ENCODE assay signal across 18 mouse cellular contexts in genomic region chr19:50614013-50614412, GRCm38 (mm10).
DNase-seq lines count a peak whose midpoint lies in the region; ATAC-seq lines count a peak whose summit lies in the region.
"Had no signal": no experiment of that assay in that cellular context is flagged by ENCODE, and none has a peak within 500 bp of the region (broad histone marks: within the 10 kb centered on the region; RNA-seq: fewer than 3 reads in every experiment).

No protein-coding gene starts in this region.

- ATAC-seq in heart, embryonic 13.5 days (ENCODE audit: extremely low read depth, insufficient number of reproducible peaks, low FRiP score, low TSS enrichment): no peak
- no peak for ATAC-seq in kidney, embryonic 14.5 days (ENCODE audit: low FRiP score, low TSS enrichment)
- ATAC-seq in limb, embryonic 13.5 days (ENCODE audit: low FRiP score, low read depth): no peak
- ATAC-seq: forebrain, embryonic 16.5 days; hindbrain, embryonic 16.5 days had no signal

- H3K27ac ChIP-seq in heart, embryonic 13.5 days (replicated peaks): no peak overlapping the region
- H3K27ac ChIP-seq in kidney, embryonic 14.5 days (ENCODE audit: low read depth, low read length): no peak overlapping the region
- H3K27ac ChIP-seq in embryonic facial prominence, embryonic 10.5 days (replicated peaks): no peak overlapping the region
- no peak overlapping the region for H3K27ac ChIP-seq in limb, embryonic 13.5 days
- H3K27ac ChIP-seq: macrophage; midbrain, embryonic 12.5 days had no signal

- intact Hi-C loops in left cerebral cortex, postnatal 36 days (cut with DNase I): no loop called here

- peak overlapping the region; percentile 37 for H3K4me2 ChIP-seq in heart, embryonic 13.5 days
- H3K4me2 ChIP-seq in kidney, embryonic 14.5 days (replicated peaks; ENCODE audit: low read depth, low read length): no peak overlapping the region
- H3K4me2 ChIP-seq in limb, embryonic 13.5 days (replicated peaks): peak overlapping the region; percentile 34
- H3K4me2 ChIP-seq: midbrain, embryonic 12.5 days had no signal

- no peak overlapping the region for H3K9ac ChIP-seq in heart, embryonic 13.5 days
- no peak overlapping the region for H3K9ac ChIP-seq in kidney, embryonic 14.5 days (ENCODE audit: low read depth, low read length)
- no peak overlapping the region for H3K9ac ChIP-seq in limb, embryonic 13.5 days
- H3K9ac ChIP-seq: midbrain, embryonic 12.5 days had no signal

- no peaks in the 10 kb centered on the region for H3K4me1 ChIP-seq in heart, embryonic 13.5 days
- H3K4me1 ChIP-seq in kidney, embryonic 14.5 days (ENCODE audit: control insufficient read depth, insufficient read depth, low read length): no peaks in the 10 kb centered on the region
- no peaks in the 10 kb centered on the region for H3K4me1 ChIP-seq in embryonic facial prominence, embryonic 10.5 days
- H3K4me1 ChIP-seq in limb, embryonic 13.5 days: peaks cover 15% of the 10 kb centered on the region

- H3K4me3 ChIP-seq in heart, embryonic 13.5 days: no peak overlapping the region
- H3K4me3 ChIP-seq in kidney, embryonic 14.5 days (ENCODE audit: low read length): no peak overlapping the region
- H3K4me3 ChIP-seq in embryonic facial prominence, embryonic 10.5 days: 0 out of 2 replicates have a peak overlapping the region, but pooled peaks have one; percentile 3
- H3K4me3 ChIP-seq in limb, embryonic 13.5 days: no peak overlapping the region
- H3K4me3 ChIP-seq: midbrain, embryonic 12.5 days; myocyte had no signal

- H3K27me3 ChIP-seq in heart, embryonic 13.5 days (replicated peaks): no peaks in the 10 kb centered on the region
- H3K27me3 ChIP-seq in kidney, embryonic 14.5 days (ENCODE audit: control insufficient read depth, insufficient read depth, low read length): no peaks in the 10 kb centered on the region
- H3K27me3 ChIP-seq in embryonic facial prominence, embryonic 10.5 days (replicated peaks; ENCODE audit: low read depth, poor library complexity, severe bottlenecking): no peaks in the 10 kb centered on the region
- H3K27me3 ChIP-seq in limb, embryonic 13.5 days: peaks cover 6% of the 10 kb centered on the region; the same call in 1 of the 2 replicates
- H3K27me3 ChIP-seq: midbrain, embryonic 12.5 days had no signal

- 26% methylated on average over 9 of the region's 9 CpGs for WGBS in heart, embryonic 13.5 days
- 38% methylated on average over 9 of the region's 9 CpGs for WGBS in kidney, embryonic 14.5 days
- WGBS in embryonic facial prominence, embryonic 10.5 days: 24% methylated on average over 9 of the region's 9 CpGs
- 20% methylated on average over 9 of the region's 9 CpGs for WGBS in limb, embryonic 13.5 days

- DNase-seq in heart, adult 8-10 months (ENCODE audit: low spot score): no peak
- peak; percentile 3 for DNase-seq in kidney, postnatal 14 days
- DNase-seq in embryonic facial prominence, embryonic 10.5 days (ENCODE audit: low spot score): peak; percentile 30
- no peak for DNase-seq in ovary, postnatal 14 days (ENCODE audit: low spot score)
- no peak for DNase-seq in left cerebral cortex, postnatal 36 days (ENCODE audit: low spot score in 2 of 2)
- DNase-seq: adrenal gland, adult 2 months; B cell, adult 2 months; cerebellum, adult 18-20 months; heart, adult 18-20 months; right cerebral cortex, adult 18-20 months had no signal

- no peaks in the 10 kb centered on the region for H3K9me3 ChIP-seq in heart, embryonic 13.5 days
- no peaks in the 10 kb centered on the region for H3K9me3 ChIP-seq in kidney, embryonic 14.5 days (ENCODE audit: control insufficient read depth, low read length)
- no peaks in the 10 kb centered on the region for H3K9me3 ChIP-seq in embryonic facial prominence, embryonic 10.5 days
- H3K9me3 ChIP-seq in limb, embryonic 13.5 days: no peaks in the 10 kb centered on the region
- H3K9me3 ChIP-seq: midbrain, embryonic 12.5 days had no signal

- H3K36me3 ChIP-seq in heart, embryonic 13.5 days: no peaks in the 10 kb centered on the region
- no peaks in the 10 kb centered on the region for H3K36me3 ChIP-seq in kidney, embryonic 14.5 days (ENCODE audit: control insufficient read depth, insufficient read depth, low read length)
- no peaks in the 10 kb centered on the region for H3K36me3 ChIP-seq in embryonic facial prominence, embryonic 10.5 days (replicated peaks)
- H3K36me3 ChIP-seq in limb, embryonic 13.5 days: no peaks in the 10 kb centered on the region
- H3K36me3 ChIP-seq: midbrain, embryonic 12.5 days had no signal

Comparison
In these comparisons a context has a peak if more than half of its experiments do, and no peak if none do; other contexts are left out.
1. DNase-seq: peak in kidney, postnatal 14 days (single experiment) and embryonic facial prominence, embryonic 10.5 days (single experiment); none in heart, adult 8-10 months (single experiment), ovary, postnatal 14 days (single experiment) and left cerebral cortex, postnatal 36 days (0 of 2).